Mouse (Mus musculus): Measurements from ENCODE around the gene Ncstn. TPM values are rescaled to one million over a fixed set of nuclear protein-coding genes. Genes with fewer than 3 reads are reported as not detected.

Ncstn gene
- polyA plus RNA-seq, 1 experiment from 2014 or later = 81.3 TPM

- H3K4me2 ChIP-seq (ENCODE audit: low read length) = peak overlapping the region; percentile 75
- 22% methylated on average over 10 of the region's 10 CpGs for WGBS
- no peak for ATAC-seq
- H3K9ac ChIP-seq (ENCODE audit: low read length) = peak overlapping the region; percentile 45
- no peaks in the 10 kb centered on the region for H3K9me3 ChIP-seq (replicated peaks; ENCODE audit: control insufficient read depth, low read length)
- no peaks in the 10 kb centered on the region for H3K36me3 ChIP-seq (ENCODE audit: control insufficient read depth, insufficient read depth, low read length)
- DNase-seq (ENCODE audit: low spot score) = no peak
- no peak overlapping the region for H3K27ac ChIP-seq (ENCODE audit: low read depth, low read length)
- no peak overlapping the region for H3K4me3 ChIP-seq (ENCODE audit: low read depth, low read length)
- peaks cover 4% of the 10 kb centered on the region; the same call in 1 of the 2 replicates for H3K27me3 ChIP-seq (replicated peaks; ENCODE audit: control insufficient read depth, insufficient read depth, low read length)
- H3K4me1 ChIP-seq (ENCODE audit: control insufficient read depth, insufficient read depth, low read length) = peaks cover 27% of the 10 kb centered on the region
These were observed 29.8 kb downstream of the Ncstn start for GRCm38 (mm10) chr1:172052766-172053279.

GRCm38 (mm10) chr1:172049131-172049782, 33.3 kb downstream of the Ncstn start:
- peak; percentile 22 for ATAC-seq
- peaks cover 4% of the 10 kb centered on the region; the same call in 1 of the 2 replicates for H3K27me3 ChIP-seq (replicated peaks; ENCODE audit: control insufficient read depth, insufficient read depth, low read length)
- H3K4me2 ChIP-seq (ENCODE audit: low read length) = peak overlapping the region; percentile 25
- no peak overlapping the region for H3K4me3 ChIP-seq (ENCODE audit: low read depth, low read length)
- WGBS = 16% methylated on average over 13 of the region's 13 CpGs
- DNase-seq (ENCODE audit: low spot score) = peak; percentile 41
- H3K27ac ChIP-seq (ENCODE audit: low read depth, low read length) = peak overlapping the region; percentile 91
- peak overlapping the region; percentile 29 for H3K9ac ChIP-seq (ENCODE audit: low read length)
- peaks cover 26% of the 10 kb centered on the region for H3K4me1 ChIP-seq (ENCODE audit: control insufficient read depth, insufficient read depth, low read length)
- H3K9me3 ChIP-seq (replicated peaks; ENCODE audit: control insufficient read depth, low read length) = no peaks in the 10 kb centered on the region
- H3K36me3 ChIP-seq (ENCODE audit: control insufficient read depth, insufficient read depth, low read length) = no peaks in the 10 kb centered on the region

GRCm38 (mm10) chr1:172048241-172048734, 34.3 kb downstream of the Ncstn start:
- 4% methylated on average over 6 of the region's 6 CpGs for WGBS
- Histone ChIP-seq H3K4me3 (ENCODE audit: low read depth, low read length) (peak overlapping the region; percentile 0; the same call in 1 of the 2 replicates), H3K36me3 (ENCODE audit: control insufficient read depth, insufficient read depth, low read length) (no peaks in the 10 kb centered on the region), H3K4me1 (ENCODE audit: control insufficient read depth, insufficient read depth, low read length) (peaks cover 18% of the 10 kb centered on the region), H3K27me3 (replicated peaks; ENCODE audit: control insufficient read depth, insufficient read depth, low read length) (no peaks in the 10 kb centered on the region; the same call in 1 of the 2 replicates), H3K9me3 (replicated peaks; ENCODE audit: control insufficient read depth, low read length) (no peaks in the 10 kb centered on the region), H3K4me2 (ENCODE audit: low read length) (peak overlapping the region; percentile 22), H3K9ac (ENCODE audit: low read length) (peak overlapping the region; percentile 29; the same call in 1 of the 2 replicates), H3K27ac (ENCODE audit: low read depth, low read length) (peak overlapping the region; percentile 91)
- DNase-seq (ENCODE audit: low spot score) (peak; percentile 90), ATAC-seq (peak; percentile 88)

- no peak overlapping the region for H3K9ac ChIP-seq (ENCODE audit: low read length)
- H3K27ac ChIP-seq (ENCODE audit: low read depth, low read length) = peak overlapping the region; percentile 91; the same call in 1 of the 2 replicates
- DNase-seq (ENCODE audit: low spot score) = peak; percentile 91
- ATAC-seq = peak; percentile 58
- 11% methylated on average over 5 of the region's 5 CpGs for WGBS
- H3K4me2 ChIP-seq (ENCODE audit: low read length) = no peak overlapping the region
- H3K27me3 ChIP-seq (replicated peaks; ENCODE audit: control insufficient read depth, insufficient read depth, low read length) = no peaks in the 10 kb centered on the region
- no peak overlapping the region for H3K4me3 ChIP-seq (ENCODE audit: low read depth, low read length)
- no peaks in the 10 kb centered on the region for H3K9me3 ChIP-seq (replicated peaks; ENCODE audit: control insufficient read depth, low read length)
- H3K4me1 ChIP-seq (ENCODE audit: control insufficient read depth, insufficient read depth, low read length) = peaks cover 12% of the 10 kb centered on the region
- H3K36me3 ChIP-seq (ENCODE audit: control insufficient read depth, insufficient read depth, low read length) = no peaks in the 10 kb centered on the region
These were observed 35.7 kb downstream of the Ncstn start for GRCm38 (mm10) chr1:172046938-172047337.

GRCm38 (mm10) chr1:172046410-172046809, 36.2 kb downstream of the Ncstn start:
- Histone ChIP-seq H3K27me3 (replicated peaks; ENCODE audit: control insufficient read depth, insufficient read depth, low read length) (no peaks in the 10 kb centered on the region), H3K4me2 (ENCODE audit: low read length) (no peak overlapping the region), H3K27ac (ENCODE audit: low read depth, low read length) (no peak overlapping the region), H3K36me3 (ENCODE audit: control insufficient read depth, insufficient read depth, low read length) (no peaks in the 10 kb centered on the region), H3K9ac (ENCODE audit: low read length) (no peak overlapping the region), H3K4me1 (ENCODE audit: control insufficient read depth, insufficient read depth, low read length) (peaks cover 12% of the 10 kb centered on the region), H3K9me3 (replicated peaks; ENCODE audit: control insufficient read depth, low read length) (no peaks in the 10 kb centered on the region), H3K4me3 (ENCODE audit: low read depth, low read length) (no peak overlapping the region)
- ATAC-seq (no peak), DNase-seq (ENCODE audit: low spot score) (no peak)
- 74% methylated on average over 8 of the region's 8 CpGs for WGBS

GRCm38 (mm10) chr1:172029914-172030313, 52.7 kb downstream of the Ncstn start:
- H3K4me3 ChIP-seq (ENCODE audit: low read depth, low read length) = no peak overlapping the region
- no peaks in the 10 kb centered on the region for H3K27me3 ChIP-seq (replicated peaks; ENCODE audit: control insufficient read depth, insufficient read depth, low read length)
- H3K4me2 ChIP-seq (ENCODE audit: low read length) = no peak overlapping the region
- no peak overlapping the region for H3K9ac ChIP-seq (ENCODE audit: low read length)
- H3K4me1 ChIP-seq (ENCODE audit: control insufficient read depth, insufficient read depth, low read length) = peaks cover 16% of the 10 kb centered on the region
- DNase-seq (ENCODE audit: low spot score) (no peak), ATAC-seq (no peak)
- H3K27ac ChIP-seq (ENCODE audit: low read depth, low read length) = no peak overlapping the region
- H3K36me3 ChIP-seq (ENCODE audit: control insufficient read depth, insufficient read depth, low read length) = no peaks in the 10 kb centered on the region
- WGBS = 98% methylated on average over 2 of the region's 2 CpGs
- H3K9me3 ChIP-seq (replicated peaks; ENCODE audit: control insufficient read depth, low read length) = no peaks in the 10 kb centered on the region

GRCm38 (mm10) chr1:172028394-172029275, 54.0 kb downstream of the Ncstn start, which contains the start of gene Vangl2:
Gene Vangl2 (minus strand): TSS chr1:172028444.
- DNase-seq (ENCODE audit: low spot score) (peak; percentile 77), ATAC-seq (no peak)
- 0 out of 2 replicates have a peak, but pooled peaks cover 1% of the 10 kb centered on the region for H3K36me3 ChIP-seq (ENCODE audit: control insufficient read depth, insufficient read depth, low read length)
- peak within 1 kb of the TSS; percentile 99 for H3K9ac ChIP-seq (ENCODE audit: low read length)
- H3K9me3 ChIP-seq (replicated peaks; ENCODE audit: control insufficient read depth, low read length) = no peaks in the 10 kb centered on the region
- H3K4me1 ChIP-seq (ENCODE audit: control insufficient read depth, insufficient read depth, low read length) = peaks cover 29% of the 10 kb centered on the region
- H3K4me3 ChIP-seq (ENCODE audit: low read depth, low read length) = peak within 1 kb of the TSS; percentile 94
- H3K27ac ChIP-seq (ENCODE audit: low read depth, low read length) = peak within 1 kb of the TSS; percentile 98
- no peaks in the 10 kb centered on the region for H3K27me3 ChIP-seq (replicated peaks; ENCODE audit: control insufficient read depth, insufficient read depth, low read length)
- peak within 1 kb of the TSS; percentile 94 for H3K4me2 ChIP-seq (ENCODE audit: low read length)
- 15% methylated on average over 21 of the region's 21 CpGs for WGBS

GRCm38 (mm10) chr1:172027809-172028102, 54.8 kb downstream of the Ncstn start:
- Histone ChIP-seq H3K27ac (ENCODE audit: low read depth, low read length) (peak overlapping the region; percentile 98), H3K4me2 (ENCODE audit: low read length) (peak overlapping the region; percentile 94), H3K4me1 (ENCODE audit: control insufficient read depth, insufficient read depth, low read length) (peaks cover 34% of the 10 kb centered on the region), H3K36me3 (ENCODE audit: control insufficient read depth, insufficient read depth, low read length) (0 out of 2 replicates have a peak, but pooled peaks cover 6% of the 10 kb centered on the region), H3K27me3 (replicated peaks; ENCODE audit: control insufficient read depth, insufficient read depth, low read length) (no peaks in the 10 kb centered on the region), H3K4me3 (ENCODE audit: low read depth, low read length) (peak overlapping the region; percentile 94), H3K9ac (ENCODE audit: low read length) (peak overlapping the region; percentile 99), H3K9me3 (replicated peaks; ENCODE audit: control insufficient read depth, low read length) (no peaks in the 10 kb centered on the region)
- ATAC-seq (peak; percentile 65), DNase-seq (ENCODE audit: low spot score) (peak; percentile 87)
- WGBS = 1% methylated on average over 10 of the region's 10 CpGs
